Mouse (Mus musculus): ENCODE measurements around the gene Socs4.
"Not testable (repeated sequence)": the region's sequence is repeated elsewhere in the genome, so short reads cannot be mapped to it uniquely, and the experiment has no call there.

The Socs4 gene

GRCm38 (mm10) chr14:47281535-47281934 lies 4.8 kb downstream of the Socs4 start:
- in situ Hi-C loops (cut with MboI; ENCODE audit: low pct_unique_long_range_greater_than_20kb in 1 of 2, low sequenced_read_pairs in 2 of 2, unreplicated experiment in 1 of 2) = no loop called here

GRCm38 (mm10) chr14:47283568-47283967 lies 6.8 kb downstream of the Socs4 start:
- in situ Hi-C loops (cut with MboI; ENCODE audit: low pct_unique_long_range_greater_than_20kb in 1 of 2, low sequenced_read_pairs in 2 of 2, unreplicated experiment in 1 of 2) = no loop called here

GRCm38 (mm10) chr14:47285271-47285670 lies 8.5 kb downstream of the Socs4 start:
- in situ Hi-C loops (cut with MboI; ENCODE audit: low pct_unique_long_range_greater_than_20kb in 1 of 2, low sequenced_read_pairs in 2 of 2, unreplicated experiment in 1 of 2) = no loop called here

- in situ Hi-C loops (cut with MboI; ENCODE audit: low pct_unique_long_range_greater_than_20kb in 1 of 2, low sequenced_read_pairs in 2 of 2, unreplicated experiment in 1 of 2) = no loop called here
Observed at GRCm38 (mm10) chr14:47286215-47286614, 9.5 kb downstream of the Socs4 start.

DNA sequence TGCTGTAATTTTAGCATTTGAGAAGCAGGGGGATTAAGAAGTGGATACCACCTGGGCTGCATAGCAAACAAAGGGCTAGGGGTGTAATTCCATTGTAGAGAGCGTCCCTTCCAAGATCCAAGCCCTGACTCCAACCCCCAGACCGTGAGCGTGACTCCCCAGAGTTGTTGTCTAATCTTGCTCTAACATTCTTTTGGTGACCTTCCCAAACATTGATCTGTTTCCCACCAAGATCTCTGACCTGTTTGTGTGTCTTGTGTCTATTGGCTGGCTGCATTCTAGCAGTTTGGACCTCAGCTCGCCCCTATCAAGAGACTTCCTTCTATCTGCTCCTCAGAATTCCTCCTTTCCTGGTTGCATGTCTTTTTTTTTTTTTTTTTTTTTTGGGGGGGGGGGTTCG lies 10.3 kb downstream of the Socs4 start:
- in situ Hi-C loops (cut with MboI; ENCODE audit: low pct_unique_long_range_greater_than_20kb in 1 of 2, low sequenced_read_pairs in 2 of 2, unreplicated experiment in 1 of 2) = no loop called here

DNA sequence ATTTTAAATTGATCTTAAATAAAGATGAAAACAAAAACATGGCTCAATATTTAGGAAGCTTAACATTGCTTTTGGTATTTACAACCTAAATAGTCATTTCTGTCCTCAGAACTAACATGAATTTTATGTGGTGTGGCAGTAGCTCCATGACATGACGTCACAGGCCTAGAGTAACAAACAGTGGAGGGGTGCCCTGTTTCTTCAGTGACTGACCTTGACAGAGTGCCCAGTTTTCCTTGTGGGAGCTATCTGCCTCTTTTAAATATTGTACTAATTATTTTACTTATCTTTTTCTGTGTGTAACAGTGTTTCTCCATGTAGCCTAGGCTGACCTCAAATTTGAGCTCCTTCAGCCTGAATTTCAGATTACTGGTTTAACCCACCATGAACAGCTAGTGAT lies 15.0 kb downstream of the Socs4 start:
- in situ Hi-C loops (cut with MboI; ENCODE audit: low pct_unique_long_range_greater_than_20kb in 1 of 2, low sequenced_read_pairs in 2 of 2, unreplicated experiment in 1 of 2) = no loop called here

DNA sequence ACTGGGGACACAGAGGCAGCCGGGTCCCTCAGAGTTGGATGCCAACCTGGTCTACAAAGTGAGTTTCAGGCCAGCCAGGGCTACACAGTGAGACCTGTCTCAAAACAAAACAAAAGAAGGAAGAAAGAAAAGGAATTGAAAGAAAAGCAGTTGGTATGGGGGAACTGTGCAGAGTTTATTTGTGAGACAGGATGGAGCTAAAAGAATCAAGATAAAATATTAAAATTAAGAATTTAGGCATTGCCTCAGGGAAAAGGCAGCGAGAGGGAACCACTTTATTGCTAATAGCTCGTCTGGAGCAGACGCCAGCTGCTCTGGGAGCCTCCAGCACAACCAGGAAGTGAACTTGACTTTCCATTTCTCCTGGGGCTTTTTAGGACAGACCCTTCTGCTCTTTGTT lies 17.4 kb downstream of the Socs4 start:
- in situ Hi-C loops (cut with MboI; ENCODE audit: low pct_unique_long_range_greater_than_20kb in 1 of 2, low sequenced_read_pairs in 2 of 2, unreplicated experiment in 1 of 2) = no loop called here

- in situ Hi-C loops (cut with MboI; ENCODE audit: low pct_unique_long_range_greater_than_20kb in 1 of 2, low sequenced_read_pairs in 2 of 2, unreplicated experiment in 1 of 2) = no loop called here
Observed at GRCm38 (mm10) chr14:47296232-47296631, 19.5 kb downstream of the Socs4 start.

DNA sequence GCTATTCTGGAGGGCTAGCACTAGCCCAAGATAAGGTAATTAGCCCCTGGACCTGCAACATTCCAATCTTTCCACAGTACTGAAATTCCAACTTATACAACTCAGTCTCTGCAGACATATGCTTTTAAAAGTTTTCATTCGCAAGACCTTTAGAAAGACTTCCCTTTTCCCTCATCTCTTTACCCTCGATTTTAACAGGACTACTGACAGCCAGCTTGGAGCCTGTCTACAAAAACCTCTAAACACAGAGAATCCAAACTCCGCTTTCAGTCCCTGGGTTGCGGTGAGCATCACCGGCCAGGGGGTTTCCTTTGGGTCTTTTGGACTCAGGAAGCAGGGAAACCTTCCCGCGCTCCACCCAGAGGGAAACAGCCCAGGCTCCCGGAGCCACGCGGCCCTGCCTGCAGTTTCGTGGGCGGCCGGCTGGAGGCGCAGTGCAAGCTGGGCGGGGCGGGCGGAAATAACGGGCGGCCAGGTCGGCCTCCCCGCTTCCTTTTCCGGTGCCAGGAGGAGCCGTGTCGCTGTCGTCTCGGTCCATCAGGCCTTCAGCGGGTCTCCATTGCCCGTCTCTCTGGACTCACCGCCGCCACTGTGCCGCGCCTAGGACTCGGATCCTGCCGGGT lies 21.2 kb downstream of the Socs4 start, which contains the start of gene Mapk1ip1l:
TSS of gene Mapk1ip1l (plus strand) at position 482 of the 623 bp plus-strand sequence.
- in situ Hi-C loops (cut with MboI; ENCODE audit: low pct_unique_long_range_greater_than_20kb in 1 of 2, low sequenced_read_pairs in 2 of 2, unreplicated experiment in 1 of 2) = no loop called here

DNA sequence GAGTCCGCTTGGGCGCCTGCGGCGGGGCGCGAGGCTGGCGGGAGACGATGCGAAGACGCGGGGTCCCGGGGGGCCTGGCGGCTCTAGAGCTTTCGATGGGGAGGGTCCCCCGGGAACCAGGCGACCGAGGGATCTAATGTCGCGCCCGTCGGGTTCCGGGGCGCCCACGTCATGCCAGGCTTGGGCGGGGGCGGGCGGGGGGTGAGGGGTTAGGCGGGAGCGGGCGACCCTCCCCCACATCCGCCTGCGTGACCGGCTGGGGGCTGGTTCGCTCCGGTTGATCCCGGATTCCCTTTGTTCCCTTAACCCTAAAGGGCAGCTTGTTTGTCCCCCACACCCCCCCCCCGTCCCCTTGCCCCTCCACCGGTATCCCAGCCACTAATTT lies 21.7 kb downstream of the Socs4 start:
- in situ Hi-C loops (cut with MboI; ENCODE audit: low pct_unique_long_range_greater_than_20kb in 1 of 2, low sequenced_read_pairs in 2 of 2, unreplicated experiment in 1 of 2) = no loop called here

DNA sequence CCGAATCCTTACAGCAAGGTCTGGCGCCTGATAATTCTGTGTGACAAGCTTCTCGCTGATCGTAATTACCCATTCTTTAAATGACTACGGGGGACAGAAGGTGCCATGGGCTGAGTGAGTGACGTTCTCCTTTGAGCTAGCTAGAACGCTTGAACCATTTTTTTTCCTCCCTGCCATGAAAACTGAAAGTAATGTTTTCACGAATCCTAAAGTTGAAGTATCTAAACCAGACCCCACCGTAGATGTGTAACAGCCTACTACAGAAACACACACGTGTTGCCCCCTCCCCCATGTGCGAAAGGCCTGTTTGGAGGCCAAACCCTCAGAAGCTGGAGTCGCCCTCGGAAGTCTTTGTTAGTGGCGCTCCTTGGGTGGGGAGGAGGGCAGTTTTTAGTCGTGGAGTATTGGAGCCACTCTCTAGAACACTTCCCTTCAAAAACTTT lies 22.1 kb downstream of the Socs4 start:
- in situ Hi-C loops (cut with MboI; ENCODE audit: low pct_unique_long_range_greater_than_20kb in 1 of 2, low sequenced_read_pairs in 2 of 2, unreplicated experiment in 1 of 2) = no loop called here

DNA sequence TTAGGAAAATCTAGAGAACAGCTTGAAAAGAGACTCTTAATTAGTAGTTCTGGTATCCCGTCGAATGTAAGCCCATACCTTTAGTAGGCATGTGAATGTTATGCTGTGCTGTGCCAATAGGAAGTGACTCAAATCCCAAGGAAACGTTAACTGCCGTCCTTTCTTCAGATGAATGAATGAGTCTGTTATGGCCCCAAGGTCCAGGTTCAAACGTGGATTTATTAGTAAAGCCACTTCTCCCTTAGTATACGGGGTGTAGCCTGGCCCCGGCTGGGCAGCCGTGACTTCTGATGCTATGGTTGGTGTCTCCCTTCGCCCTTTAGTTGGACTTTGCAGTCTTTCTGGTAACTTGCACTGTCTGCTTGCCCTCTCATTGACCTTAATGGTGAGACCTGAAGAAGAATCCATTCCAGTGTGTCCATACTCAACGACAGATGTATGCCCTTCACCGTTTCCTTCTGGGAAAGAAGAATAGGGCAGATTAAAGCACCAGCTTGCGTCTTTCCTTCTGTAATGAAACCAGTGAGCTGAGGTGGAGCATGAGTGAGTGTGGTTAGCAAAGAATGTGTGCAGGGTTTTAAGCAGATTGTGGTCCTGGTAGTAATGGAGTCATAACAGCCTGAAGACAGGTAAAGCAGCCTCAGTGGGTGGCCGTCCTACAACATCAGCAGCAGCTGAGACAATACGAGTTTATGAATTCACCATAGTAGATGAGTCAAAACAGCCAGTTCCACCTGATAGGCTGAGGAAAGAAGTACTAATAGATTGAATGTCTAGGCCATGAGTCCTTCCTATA lies 26.4 kb downstream of the Socs4 start:
- in situ Hi-C loops (cut with MboI; ENCODE audit: low pct_unique_long_range_greater_than_20kb in 1 of 2, low sequenced_read_pairs in 2 of 2, unreplicated experiment in 1 of 2) = no loop called here

DNA sequence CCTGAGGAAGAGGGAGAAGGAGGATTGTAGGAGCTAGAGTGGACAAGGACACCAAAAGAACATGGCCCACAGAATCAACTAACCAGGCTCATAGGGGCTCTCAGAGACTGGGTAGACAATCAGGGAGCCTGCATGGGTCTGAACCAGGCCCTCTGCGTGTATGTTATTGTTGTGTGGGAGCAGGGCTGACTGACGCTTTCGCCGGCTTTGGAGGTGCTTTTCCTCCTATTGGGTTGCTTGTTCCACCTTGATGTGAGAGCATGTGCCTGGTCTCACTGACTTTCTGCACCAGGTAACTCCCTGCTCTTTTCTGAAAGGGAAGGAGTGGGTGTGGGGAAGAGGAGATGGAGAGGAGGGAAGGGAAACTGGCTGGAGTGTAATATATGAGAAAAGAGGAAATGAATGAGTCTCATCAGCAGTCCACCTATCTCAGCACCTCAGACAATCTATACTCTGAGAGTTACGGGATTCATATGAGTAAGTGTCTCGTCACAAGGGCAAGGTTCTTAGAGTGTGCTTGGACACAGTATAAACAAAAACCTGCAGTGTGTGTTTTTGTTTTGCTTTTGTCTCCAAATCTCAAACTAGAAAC lies 28.2 kb downstream of the Socs4 start:
- in situ Hi-C loops (cut with MboI; ENCODE audit: low pct_unique_long_range_greater_than_20kb in 1 of 2, low sequenced_read_pairs in 2 of 2, unreplicated experiment in 1 of 2) = no loop called here

GRCm38 (mm10) chr14:47305933-47306332 lies 29.2 kb downstream of the Socs4 start:
- in situ Hi-C loops (cut with MboI; ENCODE audit: low pct_unique_long_range_greater_than_20kb in 1 of 2, low sequenced_read_pairs in 2 of 2, unreplicated experiment in 1 of 2) = no loop called here

DNA sequence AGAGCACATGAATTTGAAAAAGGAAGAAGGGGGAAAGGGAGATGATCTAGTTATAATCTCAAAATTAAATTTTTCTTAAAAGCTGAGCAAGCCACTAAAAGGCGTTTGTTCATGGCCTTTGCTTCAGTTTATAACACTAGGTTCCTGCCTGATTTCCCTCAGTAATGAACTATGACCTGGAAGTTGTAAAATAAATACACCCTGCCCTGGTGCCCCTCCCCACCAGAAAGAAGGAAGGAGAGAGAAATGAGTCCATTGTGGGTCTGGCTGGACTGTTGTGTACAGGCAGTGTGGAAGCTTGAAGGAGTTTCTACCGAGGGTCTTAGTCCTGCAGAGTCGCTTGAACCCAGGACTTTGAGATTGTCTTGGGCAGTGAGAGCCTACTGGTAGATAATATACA lies 30.9 kb downstream of the Socs4 start:
- in situ Hi-C loops (cut with MboI; ENCODE audit: low pct_unique_long_range_greater_than_20kb in 1 of 2, low sequenced_read_pairs in 2 of 2, unreplicated experiment in 1 of 2) = no loop called here

DNA sequence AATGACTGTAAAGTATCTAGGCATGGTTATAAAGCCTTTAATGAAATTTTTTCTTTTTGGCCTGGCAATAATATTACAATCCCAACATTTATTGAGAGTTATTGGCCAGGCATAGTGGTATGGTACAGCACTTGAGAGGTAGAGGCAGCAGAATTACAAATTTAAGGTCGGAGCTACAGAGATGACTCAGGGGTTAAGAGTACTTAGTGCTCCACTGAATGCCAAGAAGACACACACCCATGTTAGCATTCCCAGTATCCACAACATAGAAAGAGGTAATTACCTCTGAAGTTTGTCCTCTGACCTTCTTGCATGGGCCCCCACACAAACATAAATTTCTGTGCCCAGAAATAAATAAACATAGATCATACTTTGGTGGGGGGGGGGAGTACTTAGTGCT lies 32.3 kb downstream of the Socs4 start:
- in situ Hi-C loops (cut with MboI; ENCODE audit: low pct_unique_long_range_greater_than_20kb in 1 of 2, low sequenced_read_pairs in 2 of 2, unreplicated experiment in 1 of 2) = no loop called here

DNA sequence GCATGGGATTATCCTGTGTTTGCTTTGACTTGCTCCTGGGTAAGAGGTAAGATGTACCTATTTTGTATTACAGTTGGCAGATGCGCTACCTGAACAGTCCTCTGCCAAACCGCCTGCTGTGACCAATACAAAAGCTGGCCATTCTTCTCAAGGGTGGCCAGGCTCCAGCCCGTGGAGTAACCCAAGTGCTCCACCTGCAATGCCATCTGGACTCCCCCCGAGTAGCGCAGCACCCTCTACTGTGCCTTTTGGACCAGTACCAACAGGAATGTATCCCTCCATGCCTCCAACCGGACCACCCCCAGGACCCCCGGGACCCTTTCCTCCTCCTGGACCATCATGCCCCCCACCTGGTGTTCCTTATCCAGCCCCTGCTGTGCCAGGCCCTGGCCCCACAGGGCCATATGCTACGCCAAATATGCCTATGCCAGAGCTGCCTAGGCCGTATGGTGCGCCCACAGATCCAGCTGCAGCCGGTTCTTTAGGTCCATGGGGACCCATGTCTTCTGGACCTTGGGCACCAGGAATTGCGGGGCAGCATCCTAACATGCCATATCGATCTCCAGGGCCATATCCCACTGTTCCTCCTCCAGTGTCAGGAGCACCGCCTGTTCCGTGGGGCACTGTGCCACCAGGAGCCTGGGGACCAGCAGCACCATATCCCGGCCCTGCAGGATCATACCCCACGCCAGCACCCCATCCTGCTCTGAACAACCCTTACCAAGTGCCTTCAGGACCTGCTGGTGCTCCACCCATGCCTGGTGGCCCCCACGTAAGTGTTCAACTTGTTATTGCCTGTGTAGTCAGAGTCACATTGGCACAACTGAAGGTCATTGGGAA lies 33.8 kb downstream of the Socs4 start:
- in situ Hi-C loops (cut with MboI; ENCODE audit: low pct_unique_long_range_greater_than_20kb in 1 of 2, low sequenced_read_pairs in 2 of 2, unreplicated experiment in 1 of 2) = no loop called here

DNA sequence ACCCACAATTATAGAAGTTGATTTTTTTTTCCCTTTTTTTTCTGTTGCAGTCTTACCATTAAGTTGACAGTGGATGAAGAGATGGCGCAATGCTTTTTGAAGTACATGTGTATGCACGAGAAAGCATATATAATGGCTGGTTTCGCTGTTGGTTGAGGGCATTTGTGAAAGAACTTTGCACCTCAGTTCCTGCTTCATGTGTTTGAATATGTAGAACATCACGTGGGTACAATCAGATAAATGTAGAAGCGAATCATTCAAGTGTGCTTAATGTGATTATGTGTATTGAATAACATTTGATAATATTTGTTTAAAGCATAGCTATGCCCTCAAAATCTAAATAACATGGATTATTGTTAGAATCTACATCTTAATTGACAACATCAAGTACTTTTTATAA lies 42.6 kb downstream of the Socs4 start:
- in situ Hi-C loops (cut with MboI; ENCODE audit: low pct_unique_long_range_greater_than_20kb in 1 of 2, low sequenced_read_pairs in 2 of 2, unreplicated experiment in 1 of 2) = no loop called here

DNA sequence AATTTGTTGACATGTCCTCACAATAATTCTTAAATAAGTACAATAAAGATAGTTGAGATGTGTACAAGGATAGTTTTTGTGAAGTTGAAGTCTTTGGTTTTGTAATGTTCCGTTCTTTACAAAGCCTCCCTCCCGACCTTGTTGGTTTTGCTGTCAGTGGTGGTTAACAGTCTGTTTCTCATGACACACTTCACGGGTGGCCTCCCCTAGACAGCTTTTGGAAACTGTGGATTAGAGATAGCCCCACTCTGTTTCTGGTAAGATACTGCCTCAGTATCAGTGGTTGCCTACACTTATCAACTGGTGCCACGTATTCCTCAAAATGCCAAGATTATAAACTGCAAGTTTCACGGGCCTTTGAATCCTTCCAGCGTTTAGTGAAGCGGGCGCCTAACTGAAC lies 44.9 kb downstream of the Socs4 start:
- in situ Hi-C loops (cut with MboI; ENCODE audit: low pct_unique_long_range_greater_than_20kb in 1 of 2, low sequenced_read_pairs in 2 of 2, unreplicated experiment in 1 of 2) = not testable (repeated sequence)

Measured in mouse embryonic stem cell (cell line).